Mouse (Mus musculus) CH12.LX (cell line): ENCODE results near the gene Rom1. TPM values are rescaled to one million over a fixed set of nuclear protein-coding genes. Genes with fewer than 3 reads are reported as not detected.

Experiments used
- DNase-seq: peaks from one replicate; pipeline ENCODE4 v3.0.0-alpha.2; 2013; ENCODE audit errors: extremely low read depth
- H3K27ac ChIP-seq: 2 replicates; pipeline ENCODE4 v1.5.1; 2012; ENCODE audit warnings: low read depth, mild to moderate bottlenecking, control low read depth, moderate library complexity; ENCODE audit not compliant: insufficient read depth
- H3K27me3 ChIP-seq: replicated peaks from 2 replicates; pipeline ENCODE3; 2012; ENCODE audit warnings: inconsistent platforms
- H3K36me3 ChIP-seq, 2 experiments: replicated peaks in 1 of 2; 2 replicates each; pipeline versions ENCODE3 to v1.6.1; 2012; ENCODE audit warnings: inconsistent platforms in 1 of 2, low read length in 1 of 2, mild to moderate bottlenecking in 1 of 2, mixed read lengths in 1 of 2, moderate library complexity in 1 of 2; ENCODE audit not compliant: control insufficient read depth in 1 of 2, insufficient read depth in 1 of 2
- H3K4me1 ChIP-seq, 2 experiments: 2 replicates each; pipeline ENCODE4 v1.6.1; 2012; ENCODE audit warnings: inconsistent platforms in 1 of 2, moderate library complexity in 1 of 2; ENCODE audit not compliant: insufficient read depth in 2 of 2, control insufficient read depth in 1 of 2
- H3K4me2 ChIP-seq: 2 replicates; pipeline ENCODE4 v1.6.1; 2012; ENCODE audit warnings: low read depth, mild to moderate bottlenecking, control low read depth; ENCODE audit not compliant: poor library complexity, insufficient read depth, severe bottlenecking
- H3K4me3 ChIP-seq, 3 experiments: fragments of 150-350 bp in 1 of 3; sonication (generic) in 1 of 3; replicated peaks in 1 of 3; 2 replicates each; pipeline versions ENCODE3 to v1.5.1; 2011 to 2012; ENCODE audit warnings: low read depth in 2 of 3, low read length in 2 of 3, mild to moderate bottlenecking in 2 of 3, moderate library complexity in 2 of 3, control low read depth in 1 of 3, improper control_type of control experiment in 1 of 3, inconsistent platforms in 1 of 3, mixed read lengths in 1 of 3; ENCODE audit not compliant: poor library complexity in 1 of 3
- H3K79me2 ChIP-seq: replicated peaks from 2 replicates; pipeline ENCODE4 v1.6.1; 2012; ENCODE audit warnings: mild to moderate bottlenecking, moderate library complexity; ENCODE audit not compliant: control insufficient read depth, poor library complexity, insufficient read depth, severe bottlenecking; ENCODE audit errors: extremely low read depth
- H3K9ac ChIP-seq: 2 replicates; pipeline ENCODE4 v1.6.1; 2012; ENCODE audit warnings: low read depth, mild to moderate bottlenecking, control low read depth, moderate library complexity; ENCODE audit not compliant: insufficient read depth
- H3K9me3 ChIP-seq: replicated peaks from 2 replicates; pipeline ENCODE3; 2012; ENCODE audit warnings: low read length, inconsistent platforms, mixed read lengths
- BHLHE40 ChIP-seq: IDR thresholded peaks from 2 replicates; pipeline ENCODE4 v1.6.1; 2011; ENCODE audit warnings: mild to moderate bottlenecking, low read depth, low read length, improper control_type of control experiment
- CHD1 ChIP-seq: IDR thresholded peaks from 2 replicates; pipeline ENCODE4 v1.6.1; 2012; ENCODE audit warnings: low read depth, low read length, improper control_type of control experiment, inconsistent platforms
- CHD2 ChIP-seq: IDR thresholded peaks from 2 replicates; pipeline ENCODE4 v1.6.1; 2011; ENCODE audit warnings: low read length, improper control_type of control experiment
- CTCF ChIP-seq, 2 experiments: IDR thresholded peaks in 1 of 2; conservative IDR thresholded peaks in 1 of 2; 2 replicates each; pipeline ENCODE4 v1.5.1; 2011 to 2012; ENCODE audit warnings: low read depth in 2 of 2, low read length in 2 of 2, improper control_type of control experiment in 1 of 2, inconsistent platforms in 1 of 2, mild to moderate bottlenecking in 1 of 2, moderate library complexity in 1 of 2
- E2F4 ChIP-seq: IDR thresholded peaks from 2 replicates; pipeline ENCODE4 v1.6.1; 2011; ENCODE audit warnings: low read depth, low read length, improper control_type of control experiment; ENCODE audit not compliant: insufficient replicate concordance
- ELF1 ChIP-seq: IDR thresholded peaks from 2 replicates; pipeline ENCODE4 v1.6.1; 2014; ENCODE audit warnings: low read depth, mild to moderate bottlenecking, inconsistent platforms, low read length, improper control_type of control experiment
- ETS1 ChIP-seq: conservative IDR thresholded peaks from 2 replicates; pipeline ENCODE4 v1.6.1; 2012; ENCODE audit warnings: low read depth, mild to moderate bottlenecking, inconsistent platforms, low read length, improper control_type of control experiment, moderate library complexity
- GABPA ChIP-seq: IDR thresholded peaks from 2 replicates; pipeline ENCODE4 v1.6.1; 2012; ENCODE audit warnings: low read depth, low read length, improper control_type of control experiment, inconsistent platforms; ENCODE audit not compliant: insufficient replicate concordance
- HCFC1 ChIP-seq: IDR thresholded peaks from 2 replicates; pipeline ENCODE4 v1.6.1; 2012; ENCODE audit warnings: low read depth, mild to moderate bottlenecking, inconsistent platforms, low read length, improper control_type of control experiment
- IRF4 ChIP-seq: IDR thresholded peaks from 2 replicates; pipeline ENCODE4 v1.6.1; 2014; ENCODE audit warnings: low read depth, mild to moderate bottlenecking, inconsistent platforms, low read length, improper control_type of control experiment
- JUN ChIP-seq: IDR thresholded peaks from 2 replicates; pipeline ENCODE4 v1.6.1; 2011; ENCODE audit warnings: low read depth, mild to moderate bottlenecking, low read length, improper control_type of control experiment, moderate library complexity; ENCODE audit not compliant: insufficient read depth
- JUND ChIP-seq: conservative IDR thresholded peaks from 2 replicates; pipeline ENCODE4 v1.6.1; 2011; ENCODE audit warnings: low read depth, low read length, improper control_type of control experiment
- KAT2A ChIP-seq: IDR thresholded peaks from 2 replicates; pipeline ENCODE4 v1.6.1; 2012; ENCODE audit warnings: low read length, improper control_type of control experiment, inconsistent platforms; ENCODE audit not compliant: insufficient replicate concordance
- MAX ChIP-seq: IDR thresholded peaks from 2 replicates; pipeline ENCODE4 v1.6.1; 2011; ENCODE audit warnings: low read length, improper control_type of control experiment
- MAZ ChIP-seq: IDR thresholded peaks from 2 replicates; pipeline ENCODE4 v1.6.1; 2012; ENCODE audit warnings: low read depth, mild to moderate bottlenecking, inconsistent platforms, low read length, improper control_type of control experiment, moderate library complexity
- MEF2A ChIP-seq: IDR thresholded peaks from 2 replicates; pipeline ENCODE4 v1.6.1; 2014; ENCODE audit warnings: low read depth, mild to moderate bottlenecking, inconsistent platforms, low read length, improper control_type of control experiment, borderline replicate concordance
- NELFE ChIP-seq: IDR thresholded peaks from 2 replicates; pipeline ENCODE4 v1.6.1; 2011; ENCODE audit warnings: low read depth, low read length, improper control_type of control experiment
- NRF1 ChIP-seq: IDR thresholded peaks from 2 replicates; pipeline ENCODE4 v1.6.1; 2014; ENCODE audit warnings: low read depth, mild to moderate bottlenecking, inconsistent platforms, low read length, improper control_type of control experiment, moderate library complexity
- PAX5 ChIP-seq: IDR thresholded peaks from 2 replicates; pipeline ENCODE4 v1.6.1; 2012; ENCODE audit warnings: low read length, inconsistent platforms, mixed read lengths
- POLR2A ChIP-seq: IDR thresholded peaks from 2 replicates; pipeline ENCODE4 v1.6.1; 2011; ENCODE audit warnings: low read depth, mild to moderate bottlenecking, improper control_type of control experiment, low read length
- POLR2AphosphoS2 ChIP-seq: IDR thresholded peaks from 2 replicates; pipeline ENCODE4 v1.6.1; 2011; ENCODE audit warnings: low read depth, low read length, improper control_type of control experiment
- RAD21 ChIP-seq: IDR thresholded peaks from 2 replicates; pipeline ENCODE4 v1.6.1; 2011; ENCODE audit warnings: low read depth, mild to moderate bottlenecking, low read length, improper control_type of control experiment, moderate library complexity
- RCOR1 ChIP-seq: conservative IDR thresholded peaks from 2 replicates; pipeline ENCODE4 v1.6.1; 2012; ENCODE audit warnings: low read depth, mild to moderate bottlenecking, inconsistent platforms, low read length, improper control_type of control experiment
- SIN3A ChIP-seq: IDR thresholded peaks from 2 replicates; pipeline ENCODE4 v1.6.1; 2012; ENCODE audit warnings: low read length, improper control_type of control experiment, inconsistent platforms
- TBP ChIP-seq: conservative IDR thresholded peaks from 2 replicates; pipeline ENCODE4 v1.6.1; 2011; ENCODE audit warnings: low read depth, low read length, improper control_type of control experiment
- TCF12 ChIP-seq: IDR thresholded peaks from 2 replicates; pipeline ENCODE4 v1.6.1; 2014; ENCODE audit warnings: low read depth, mild to moderate bottlenecking, inconsistent platforms, low read length, improper control_type of control experiment
- USF1 ChIP-seq: IDR thresholded peaks from 2 replicates; pipeline ENCODE4 v1.6.1; 2014; ENCODE audit warnings: low read depth, mild to moderate bottlenecking, inconsistent platforms, low read length, improper control_type of control experiment
- USF2 ChIP-seq: conservative IDR thresholded peaks from 2 replicates; pipeline ENCODE4 v1.6.1; 2011; ENCODE audit warnings: low read depth, low read length, improper control_type of control experiment
- ZKSCAN1 ChIP-seq: IDR thresholded peaks from 2 replicates; pipeline ENCODE4 v1.6.1; 2012; ENCODE audit warnings: low read depth, inconsistent platforms, low read length, improper control_type of control experiment, borderline replicate concordance
- ZMIZ1 ChIP-seq: IDR thresholded peaks from 2 replicates; pipeline ENCODE4 v1.6.1; 2012; ENCODE audit warnings: low read depth, mild to moderate bottlenecking, inconsistent platforms, low read length, improper control_type of control experiment
- ZNF384 ChIP-seq: IDR thresholded peaks from 2 replicates; pipeline ENCODE4 v1.6.1; 2012; ENCODE audit warnings: low read depth, low read length, improper control_type of control experiment, inconsistent platforms
- dilution Hi-C: fragments of 300-500 bp; cut with MboI; formaldehyde crosslinking; loops from 2 replicates; pipeline ENCODE4 v1.14.3; 2020; ENCODE audit warnings: low sequenced_read_pairs; ENCODE audit not compliant: extremely low pct_unique_long_range_greater_than_20kb, extremely low pct_ligation_motif_present
- in situ Hi-C: fragments of 300-500 bp; cut with MboI; formaldehyde crosslinking; loops from 3 replicates; pipeline ENCODE4 v1.14.3; 2019; ENCODE audit warnings: low sequenced_read_pairs, low pct_ligation_motif_present, low pct_unique_long_range_greater_than_20kb, mixed read lengths
- polyA plus RNA-seq: library from polyadenylated mRNA; unstranded; fragments of >175 nt; gene quantifications from 2 replicates; pipeline ENCODE4 v1.2.1, GENCODE M21; 2012; ENCODE audit warnings: low read depth; ENCODE audit not compliant: insufficient read length
- total RNA-seq, 2 experiments: library from RNA; depleted of rRNA; stranded (reverse); fragments of 300-350 nt in 1 of 2; fragments of >200 nt in 1 of 2; gene quantifications; 2 replicates each; pipeline ENCODE4 v1.2.3; 2012 to 2014

The Rom1 gene
- total and polyA plus RNA-seq, 3 experiments = 4.2 to 5.6 (median 4.8) TPM

DNA sequence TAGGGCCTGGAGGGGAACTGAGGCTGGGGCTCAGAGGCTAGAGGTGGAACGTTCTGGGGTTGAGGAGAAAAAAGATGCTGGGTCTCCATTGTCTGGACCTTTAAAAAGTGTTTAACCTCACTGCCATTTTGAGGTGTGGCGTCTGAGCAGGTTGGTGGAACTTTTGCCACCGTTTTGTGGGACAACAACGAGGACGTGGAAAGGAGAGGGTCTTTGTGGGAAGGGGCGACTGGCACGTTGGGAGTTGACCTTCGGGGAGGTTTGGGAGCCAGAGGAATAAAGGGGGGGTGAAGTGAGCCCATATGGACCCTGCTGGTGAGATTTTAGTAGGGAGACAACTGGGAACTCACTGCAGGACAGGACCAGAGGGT is 38.2 kb upstream of the Rom1 start:
- dilution Hi-C loops (no loop called here), in situ Hi-C loops (no loop called here)
- H3K4me1 ChIP-seq = peaks cover 10 to 52% of the 10 kb centered on the region in 2 experiments
- peak overlapping the region; percentile 52; the same call in 1 of the 2 replicates for H3K27ac ChIP-seq
- H3K4me3 ChIP-seq = peak overlapping the region; percentile 76 to 99 (median 94)
- H3K9ac ChIP-seq = peak overlapping the region; percentile 98
- H3K27me3 ChIP-seq = no peaks in the 10 kb centered on the region
- no peak for TF ChIP-seq ETS1
- TF ChIP-seq POLR2AphosphoS2 = peak; percentile 27
- peaks cover 67 to 82% of the 10 kb centered on the region in 2 experiments for H3K36me3 ChIP-seq
- H3K4me2 ChIP-seq = peak overlapping the region; percentile 91
- H3K79me2 ChIP-seq = peaks cover 59% of the 10 kb centered on the region
- no peaks in the 10 kb centered on the region for H3K9me3 ChIP-seq
- no peak for DNase-seq

DNA sequence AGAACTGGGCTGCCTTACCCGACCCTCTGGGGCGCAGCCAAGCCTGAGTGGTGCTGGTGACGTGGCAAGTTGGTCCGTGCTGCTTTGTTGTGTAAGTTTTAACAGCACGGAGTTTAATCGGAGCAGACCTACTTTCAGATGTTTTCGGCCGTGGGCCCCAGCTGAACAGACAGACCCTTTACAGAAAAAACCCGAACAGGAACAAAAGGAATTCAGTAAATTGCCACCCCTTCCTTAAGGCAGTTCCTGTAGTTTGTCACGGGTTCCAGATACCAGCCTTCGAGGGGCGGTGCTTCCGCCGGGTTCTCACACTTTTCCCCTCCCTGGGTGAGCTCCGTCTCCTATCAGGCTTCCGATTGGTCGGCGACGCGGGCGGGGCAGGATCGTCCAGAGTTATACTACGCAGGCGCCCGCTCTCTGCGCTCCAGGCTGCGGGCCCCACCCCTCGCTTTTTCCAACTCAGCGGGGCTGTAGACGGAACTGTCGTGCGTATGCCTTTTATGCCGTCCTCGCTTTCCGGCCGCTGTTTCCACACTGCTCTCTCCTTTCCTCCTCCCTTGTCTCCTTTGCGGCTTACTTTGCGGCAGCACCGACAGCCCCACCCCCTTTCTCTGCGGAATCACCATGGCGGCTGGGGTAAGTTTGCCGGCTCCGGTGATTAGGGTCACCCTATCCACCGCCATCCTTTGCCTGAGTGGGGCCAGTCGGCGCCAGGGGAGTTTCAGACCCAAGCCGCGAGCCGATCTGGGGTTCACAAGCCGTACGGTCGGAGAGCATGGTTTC is 37.6 kb upstream of the Rom1 start, which contains the start of gene Eef1g:
TSS of gene Eef1g (plus strand) at position 452 of the 783 bp plus-strand sequence.
- Histone ChIP-seq H3K9me3 (no peaks in the 10 kb centered on the region), H3K27ac (peak within 1 kb of the TSS; percentile 62), H3K36me3 (peaks cover 67 to 82% of the 10 kb centered on the region in 2 experiments), H3K79me2 (peaks cover 53% of the 10 kb centered on the region), H3K9ac (peak within 1 kb of the TSS; percentile 98), H3K27me3 (no peaks in the 10 kb centered on the region), H3K4me1 (peaks cover 10 to 47% of the 10 kb centered on the region in 2 experiments), H3K4me3 (peak within 1 kb of the TSS; percentile 78 to 99 (median 94)), H3K4me2 (peak within 1 kb of the TSS; percentile 91)
- peak; percentile 99 for DNase-seq
- dilution Hi-C loops (no loop called here), in situ Hi-C loops (no loop called here)
- TF ChIP-seq TCF12 (peak; percentile 97), POLR2A (peak; percentile 91), POLR2AphosphoS2 (peak; percentile 75), ZMIZ1 (peak; percentile 84), CHD2 (no peak; the same call in 1 of the 2 replicates), JUND (no peak), MAZ (peak; percentile 98), NELFE (peak; percentile 89), RCOR1 (no peak), RAD21 (no peak), ETS1 (no peak), JUN (no peak), CHD1 (no peak), USF1 (peak; percentile 22), KAT2A (peak; percentile 74), NRF1 (peak; percentile 89), HCFC1 (peak; percentile 75), CTCF (conservative IDR thresholded peaks at IDR 0.05 in 1 of 2, IDR thresholded peaks at IDR 0.05 in 1 of 2; ENCODE audit: low read depth in 2 of 2, low read length in 2 of 2) (no peak), MAX (peak; percentile 84), TBP (peak; percentile 78), ELF1 (peak; percentile 81), ZKSCAN1 (no peak), SIN3A (peak; percentile 69), ZNF384 (no peak), GABPA (no peak), E2F4 (no peak), MEF2A (no peak), BHLHE40 (peak; percentile 27), PAX5 (no peak), IRF4 (0 out of 2 replicates have a peak, but pooled peaks have one; percentile 15), USF2 (0 out of 2 replicates have a peak, but pooled peaks have one; percentile 15)
